Comparison of ENCODE assay signal across 8 mouse cellular contexts in the genomic region with DNA sequence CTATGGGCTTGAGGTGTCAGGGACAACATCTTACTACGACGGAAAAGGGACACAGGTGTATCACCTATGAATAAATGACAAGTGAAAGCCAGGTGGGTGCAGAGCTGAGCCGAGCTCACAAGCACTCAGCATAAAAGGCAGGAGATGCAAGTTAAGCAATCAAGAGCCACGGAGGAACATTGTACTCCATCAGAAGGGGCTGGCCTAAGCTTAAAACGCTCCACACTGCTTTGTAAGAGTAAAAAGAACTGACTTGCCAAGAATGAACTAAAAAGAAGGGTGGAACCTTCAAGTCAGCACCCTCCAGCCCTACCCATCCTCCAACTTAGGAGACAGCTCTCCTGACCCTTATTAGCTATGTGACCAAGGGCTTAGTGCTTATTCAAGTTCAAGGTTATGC. TPM values are rescaled to one million over a fixed set of nuclear protein-coding genes. Genes with fewer than 3 reads are reported as not detected.
DNase-seq lines count a peak whose midpoint lies in the region; ATAC-seq and TF ChIP-seq lines count a peak whose summit lies in the region.

No protein-coding gene starts in this region.

- H3K4me1 ChIP-seq in lung, embryonic 14.5 days (ENCODE audit: insufficient read depth) = peaks cover 42% of the 10 kb centered on the region
- H3K4me1 ChIP-seq in forebrain, embryonic 13.5 days = peaks cover 49% of the 10 kb centered on the region
- peaks cover 73% of the 10 kb centered on the region for H3K4me1 ChIP-seq in limb, embryonic 13.5 days
- H3K4me1 ChIP-seq in small intestine, adult 2 months (ENCODE audit: control insufficient read depth, insufficient read depth, insufficient read length, low read length) = peaks cover 23% of the 10 kb centered on the region

- TF ChIP-seq CTCF in lung, embryonic 14.5 days (IDR thresholded peaks at IDR 0.05; ENCODE audit: low read depth) = no peak
- TF ChIP-seq CTCF in small intestine, adult 2 months (IDR thresholded peaks at IDR 0.05; ENCODE audit: extremely low read depth, insufficient read length, insufficient replicate concordance, low read depth, low read length) = no peak

- H3K9ac ChIP-seq in lung, embryonic 14.5 days = peak overlapping the region; percentile 33; the same call in 1 of the 2 replicates
- H3K9ac ChIP-seq in forebrain, embryonic 13.5 days = no peak overlapping the region
- H3K9ac ChIP-seq in limb, embryonic 13.5 days = 0 out of 2 replicates have a peak overlapping the region, but pooled peaks have one; percentile 8

- H3K27ac ChIP-seq in lung, embryonic 14.5 days (ENCODE audit: low read depth) = peak overlapping the region; percentile 99
- H3K27ac ChIP-seq in forebrain, embryonic 13.5 days = peak overlapping the region; percentile 95
- H3K27ac ChIP-seq in limb, embryonic 13.5 days = peak overlapping the region; percentile 97
- peak overlapping the region; percentile 57 for H3K27ac ChIP-seq in small intestine, adult 2 months (ENCODE audit: insufficient read depth, low read depth, low read length)

- WGBS in lung, embryonic 14.5 days = 23% methylated on average over 5 of the region's 5 CpGs
- 59% methylated on average over 5 of the region's 5 CpGs for WGBS in forebrain, embryonic 13.5 days
- 52% methylated on average over 5 of the region's 5 CpGs for WGBS in limb, embryonic 13.5 days
- WGBS in small intestine, adult 2 months = 48% methylated on average over 5 of the region's 5 CpGs

- no peak for TF ChIP-seq POLR2A in small intestine, adult 2 months (IDR thresholded peaks at IDR 0.05; ENCODE audit: low read depth, low read length)

- peaks cover 53% of the 10 kb centered on the region for H3K36me3 ChIP-seq in lung, embryonic 14.5 days (ENCODE audit: insufficient read depth)
- no peaks in the 10 kb centered on the region for H3K36me3 ChIP-seq in forebrain, embryonic 13.5 days (ENCODE audit: poor library complexity, severe bottlenecking)
- H3K36me3 ChIP-seq in limb, embryonic 13.5 days = peaks cover 55% of the 10 kb centered on the region
- H3K36me3 ChIP-seq in small intestine, adult 2 months (ENCODE audit: control insufficient read depth, insufficient read depth, low read length) = no peaks in the 10 kb centered on the region

- no peaks in the 10 kb centered on the region for H3K9me3 ChIP-seq in lung, embryonic 14.5 days (ENCODE audit: low read depth, low read length)
- no peaks in the 10 kb centered on the region for H3K9me3 ChIP-seq in forebrain, embryonic 13.5 days (replicated peaks)
- no peaks in the 10 kb centered on the region for H3K9me3 ChIP-seq in limb, embryonic 13.5 days

- H3K27me3 ChIP-seq in lung, embryonic 14.5 days (ENCODE audit: insufficient read depth, low read length) = no peaks in the 10 kb centered on the region
- no peaks in the 10 kb centered on the region for H3K27me3 ChIP-seq in forebrain, embryonic 13.5 days
- H3K27me3 ChIP-seq in limb, embryonic 13.5 days = no peaks in the 10 kb centered on the region
- no peaks in the 10 kb centered on the region for H3K27me3 ChIP-seq in small intestine, adult 2 months (ENCODE audit: control insufficient read depth, insufficient read depth, low read length)

- peak overlapping the region; percentile 48 for H3K4me2 ChIP-seq in lung, embryonic 14.5 days
- peak overlapping the region; percentile 38 for H3K4me2 ChIP-seq in forebrain, embryonic 13.5 days
- H3K4me2 ChIP-seq in limb, embryonic 13.5 days (replicated peaks) = peak overlapping the region; percentile 57

- peak; percentile 38 for DNase-seq in lung, embryonic 14.5 days
- DNase-seq in lung, postnatal 14 days = no peak
- DNase-seq in c-Kit-positive CD71-positive TER-119-positive erythroid progenitor cells, embryonic 14.5 days (ENCODE audit: low spot score) = no peak
- DNase-seq in spleen, postnatal 36 days (ENCODE audit: low spot score in 2 of 2) = no peak

- ATAC-seq in lung, embryonic 14.5 days (ENCODE audit: insufficient read depth) = 0 out of 2 replicates have a peak, but pooled peaks have one; percentile 2
- ATAC-seq in forebrain, embryonic 13.5 days = peak; percentile 17; the same call in 1 of the 2 replicates
- no peak for ATAC-seq in limb, embryonic 13.5 days (ENCODE audit: low FRiP score, low read depth)
- no peak for ATAC-seq in megakaryocyte-erythroid progenitor cell, adult 5-6 weeks (replicated peaks; ENCODE audit: low FRiP score, low TSS enrichment, poor library complexity, severe bottlenecking)

- H3K4me3 ChIP-seq in lung, embryonic 14.5 days (ENCODE audit: low read depth, low read length) = peak overlapping the region; percentile 3; the same call in 1 of the 2 replicates
- H3K4me3 ChIP-seq in forebrain, embryonic 13.5 days = no peak overlapping the region
- peak overlapping the region; percentile 23; the same call in 1 of the 2 replicates for H3K4me3 ChIP-seq in limb, embryonic 13.5 days
- H3K4me3 ChIP-seq in small intestine, adult 2 months (ENCODE audit: low read depth, low read length) = no peak overlapping the region

RNA-seq across cellular contexts. Expression of gene Anxa6, which starts 10.7 kb away (rescaled TPM):
- 406 and 411 TPM in 2 replicates for polyA plus RNA-seq in lung, embryonic 14.5 days (2014; fragmentation: Nextera tagmentation; extraction: Ambion mirVana)
- 28.2 and 29.6 TPM in 2 replicates for polyA plus RNA-seq in forebrain, embryonic 13.5 days (2015; fragmentation: Nextera tagmentation; extraction: Ambion mirVana)
- polyA plus RNA-seq in limb, embryonic 13.5 days (2015; fragmentation: Nextera tagmentation; extraction: Ambion mirVana) = 328 and 335 TPM in 2 replicates
- polyA plus RNA-seq in small intestine, adult 2 months (2012; rRNA removed) = 23.1 and 30.1 TPM in 2 replicates
- 18.3 and 28.5 TPM in 2 replicates for total RNA-seq in megakaryocyte-erythroid progenitor cell, adult 5-6 weeks (2014; fragmentation: Nextera tagmentation)
- 25.3 and 26.7 TPM in 2 replicates for total RNA-seq in megakaryocyte-erythroid progenitor cell, adult 5-6 weeks (2017)

RNA-seq across cellular contexts. Expression of gene Ccdc69, which starts 55.4 kb away (rescaled TPM):
- 1.9 and 2.4 TPM in 2 replicates for polyA plus RNA-seq in lung, embryonic 14.5 days (2014; fragmentation: Nextera tagmentation; extraction: Ambion mirVana)
- 0.23 and 0.43 TPM in 2 replicates for polyA plus RNA-seq in forebrain, embryonic 13.5 days (2015; fragmentation: Nextera tagmentation; extraction: Ambion mirVana)
- polyA plus RNA-seq in limb, embryonic 13.5 days (2015; fragmentation: Nextera tagmentation; extraction: Ambion mirVana) = 0.57 and 0.90 TPM in 2 replicates
- 1.1 and 1.7 TPM in 2 replicates for polyA plus RNA-seq in small intestine, adult 2 months (2012; rRNA removed)
- total RNA-seq in megakaryocyte-erythroid progenitor cell, adult 5-6 weeks (2014; fragmentation: Nextera tagmentation) = 4.8 and 8.8 TPM in 2 replicates
- 9.6 and 15.9 TPM in 2 replicates for total RNA-seq in megakaryocyte-erythroid progenitor cell, adult 5-6 weeks (2017)

RNA-seq across cellular contexts. Expression of gene Tnip1, which starts 59.8 kb away (rescaled TPM):
- polyA plus RNA-seq in lung, embryonic 14.5 days (2014; fragmentation: Nextera tagmentation; extraction: Ambion mirVana) = 13.2 and 14.3 TPM in 2 replicates
- 10.4 and 10.8 TPM in 2 replicates for polyA plus RNA-seq in forebrain, embryonic 13.5 days (2015; fragmentation: Nextera tagmentation; extraction: Ambion mirVana)
- polyA plus RNA-seq in limb, embryonic 13.5 days (2015; fragmentation: Nextera tagmentation; extraction: Ambion mirVana) = 22.4 and 23.3 TPM in 2 replicates
- 47.9 and 122 TPM in 2 replicates for polyA plus RNA-seq in small intestine, adult 2 months (2012; rRNA removed)
- 16.7 and 17.8 TPM in 2 replicates for total RNA-seq in megakaryocyte-erythroid progenitor cell, adult 5-6 weeks (2014; fragmentation: Nextera tagmentation)
- 12.5 and 12.8 TPM in 2 replicates for total RNA-seq in megakaryocyte-erythroid progenitor cell, adult 5-6 weeks (2017)

Comparison
In these comparisons a context has a peak if more than half of its experiments do, and no peak if none do; other contexts are left out.
1. ATAC-seq: peak in lung, embryonic 14.5 days (single experiment) and forebrain, embryonic 13.5 days (single experiment); none in limb, embryonic 13.5 days (single experiment) and megakaryocyte-erythroid progenitor cell, adult 5-6 weeks (single experiment).
2. H3K4me3 ChIP-seq: peak in lung, embryonic 14.5 days (single experiment) and limb, embryonic 13.5 days (single experiment); none in forebrain, embryonic 13.5 days (single experiment) and small intestine, adult 2 months (single experiment).
3. RNA of gene Anxa6, which starts 10.7 kb away (polyA plus RNA-seq): 406 to 411 TPM in lung, embryonic 14.5 days and 328 to 335 TPM in limb, embryonic 13.5 days; 23.1 to 30.1 TPM in small intestine, adult 2 months and 28.2 to 29.6 TPM in forebrain, embryonic 13.5 days; every median in the first group is over 10 times any median in the second.
4. Peak in every context shown above with its lines, with median percentiles within 50 percentile points of each other: H3K27ac ChIP-seq and H3K4me2 ChIP-seq.